9 mouse cellular contexts compared by ENCODE assay signal in genomic region chr11:115511121-115511520, GRCm38 (mm10). TPM values are rescaled to one million over a fixed set of nuclear protein-coding genes. Genes with fewer than 3 reads are reported as not detected.
DNase-seq lines count a peak whose midpoint lies in the region; ATAC-seq and TF ChIP-seq lines count a peak whose summit lies in the region.
"Had no signal": no experiment of that assay in that cellular context is flagged by ENCODE, and none has a peak within 500 bp of the region (broad histone marks: within the 10 kb centered on the region; RNA-seq: fewer than 3 reads in every experiment).

No protein-coding gene starts in this region.

- H3K36me3 ChIP-seq in G1E (replicated peaks) = peaks cover 48% of the 10 kb centered on the region
- no peaks in the 10 kb centered on the region for H3K36me3 ChIP-seq in hindbrain, embryonic 13.5 days
- H3K36me3 ChIP-seq in midbrain, embryonic 10.5 days = peaks cover 29% of the 10 kb centered on the region

- peak; percentile 25; the same call in 1 of the 2 replicates for ATAC-seq in G1E (ENCODE audit: extremely low read depth, insufficient number of reproducible peaks, low FRiP score, poor library complexity, severe bottlenecking)
- no peak for ATAC-seq in hindbrain, embryonic 13.5 days (ENCODE audit: low FRiP score)

- peak overlapping the region; percentile 29; the same call in 1 of the 2 replicates for H3K4me3 ChIP-seq in G1E (ENCODE audit: low read depth, low read length)
- H3K4me3 ChIP-seq in hindbrain, embryonic 13.5 days = peak overlapping the region; percentile 98
- peak overlapping the region; percentile 100 for H3K4me3 ChIP-seq in midbrain, embryonic 10.5 days

- 47% methylated on average over 2 of the region's 2 CpGs for WGBS in hindbrain, embryonic 13.5 days
- 76% methylated on average over 2 of the region's 2 CpGs for WGBS in midbrain, embryonic 10.5 days

- H3K9me3 ChIP-seq in G1E (replicated peaks) = no peaks in the 10 kb centered on the region
- H3K9me3 ChIP-seq in hindbrain, embryonic 13.5 days = no peaks in the 10 kb centered on the region
- no peaks in the 10 kb centered on the region for H3K9me3 ChIP-seq in midbrain, embryonic 10.5 days (replicated peaks)

- TF ChIP-seq CTCF in G1E (IDR thresholded peaks at IDR 0.05; ENCODE audit: low read depth, low read length) = no peak
- no peak for TF ChIP-seq CTCF in brain, embryonic 14.5 days (IDR thresholded peaks at IDR 0.05; ENCODE audit: borderline replicate concordance, extremely low read depth, insufficient read depth, insufficient read length)

- TF ChIP-seq POLR2A in brain, embryonic 14.5 days (IDR thresholded peaks at IDR 0.05; ENCODE audit: borderline replicate concordance, extremely low read depth, insufficient read depth, insufficient read length, poor library complexity, severe bottlenecking) = no peak

- peak overlapping the region; percentile 100 for H3K9ac ChIP-seq in hindbrain, embryonic 13.5 days

- H3K4me2 ChIP-seq in hindbrain, embryonic 13.5 days = peak overlapping the region; percentile 80

- no peaks in the 10 kb centered on the region for H3K27me3 ChIP-seq in G1E (ENCODE audit: insufficient read depth, low read length)
- no peaks in the 10 kb centered on the region for H3K27me3 ChIP-seq in hindbrain, embryonic 13.5 days
- no peaks in the 10 kb centered on the region for H3K27me3 ChIP-seq in midbrain, embryonic 10.5 days (ENCODE audit: low read depth, poor library complexity, severe bottlenecking)

- peaks cover 70% of the 10 kb centered on the region for H3K4me1 ChIP-seq in G1E (ENCODE audit: insufficient read depth, low read depth, low read length)
- peaks cover 66% of the 10 kb centered on the region for H3K4me1 ChIP-seq in hindbrain, embryonic 13.5 days (replicated peaks)
- H3K4me1 ChIP-seq in midbrain, embryonic 10.5 days = peaks cover 72% of the 10 kb centered on the region

- DNase-seq in G1E (ENCODE audit: low spot score) = peak; percentile 17
- DNase-seq in brain, embryonic 14.5 days (ENCODE audit: low read depth) = peak; percentile 14
- no peak for DNase-seq in midbrain, embryonic 10.5 days (ENCODE audit: low spot score)
- no peak for DNase-seq in cerebellum, postnatal 14 days
- no peak for DNase-seq in embryo, embryonic 10 days (ENCODE audit: low spot score)
- DNase-seq in lung, postnatal 25 days (ENCODE audit: low spot score) = no peak
- DNase-seq: kidney, postnatal 14 days; right cerebral cortex, postnatal 4 days had no signal

- 0 out of 2 replicates have a peak overlapping the region, but pooled peaks have one; percentile 92 for H3K27ac ChIP-seq in hindbrain, embryonic 13.5 days
- peak overlapping the region; percentile 33; the same call in 1 of the 2 replicates for H3K27ac ChIP-seq in midbrain, embryonic 10.5 days (replicated peaks)

RNA-seq across cellular contexts. Expression of gene Jpt1, which starts 3.1 kb away (rescaled TPM):
- total RNA-seq in G1E (2014; fragmentation: Nextera tagmentation) (172 and 222 TPM in 2 replicates), G1E (2017) (186 and 196 TPM in 2 replicates)
- polyA plus RNA-seq in G1E (2012) = 202 and 218 TPM in 2 replicates
- 1,229 and 1,645 TPM in 2 replicates for polyA plus RNA-seq in brain, embryonic 14.5 days (2012; rRNA removed)
- 1,452 and 1,454 TPM in 2 replicates for polyA plus RNA-seq in hindbrain, embryonic 13.5 days (2015; fragmentation: Nextera tagmentation; extraction: Ambion mirVana)
- 780 and 877 TPM in 2 replicates for polyA plus RNA-seq in midbrain, embryonic 10.5 days (2016; fragmentation: Nextera tagmentation; extraction: Ambion mirVana)

RNA-seq across cellular contexts. Expression of gene Nt5c, which starts 19.5 kb away (rescaled TPM):
- 43.7 and 47.1 TPM in 2 replicates for total RNA-seq in G1E (2014; fragmentation: Nextera tagmentation)
- 145 and 161 TPM in 2 replicates for total RNA-seq in G1E (2017)
- 67.4 and 118 TPM in 2 replicates for polyA plus RNA-seq in G1E (2012)
- 67.9 and 84.3 TPM in 2 replicates for polyA plus RNA-seq in brain, embryonic 14.5 days (2012; rRNA removed)
- 104 and 105 TPM in 2 replicates for polyA plus RNA-seq in hindbrain, embryonic 13.5 days (2015; fragmentation: Nextera tagmentation; extraction: Ambion mirVana)
- polyA plus RNA-seq in midbrain, embryonic 10.5 days (2016; fragmentation: Nextera tagmentation; extraction: Ambion mirVana) = 87.7 and 89.7 TPM in 2 replicates

RNA-seq across cellular contexts. Expression of gene Sumo2, which starts 25.0 kb away (rescaled TPM):
- 491 and 596 TPM in 2 replicates for total RNA-seq in G1E (2014; fragmentation: Nextera tagmentation)
- total RNA-seq in G1E (2017) = 642 and 699 TPM in 2 replicates
- 393 and 421 TPM in 2 replicates for polyA plus RNA-seq in G1E (2012)
- 702 and 773 TPM in 2 replicates for polyA plus RNA-seq in brain, embryonic 14.5 days (2012; rRNA removed)
- 1,174 and 1,182 TPM in 2 replicates for polyA plus RNA-seq in hindbrain, embryonic 13.5 days (2015; fragmentation: Nextera tagmentation; extraction: Ambion mirVana)
- polyA plus RNA-seq in midbrain, embryonic 10.5 days (2016; fragmentation: Nextera tagmentation; extraction: Ambion mirVana) = 1,440 and 1,519 TPM in 2 replicates

RNA-seq across cellular contexts. Expression of gene Armc7, which starts 35.7 kb away (rescaled TPM):
- total RNA-seq in G1E (2014; fragmentation: Nextera tagmentation) = 6.0 and 8.4 TPM in 2 replicates
- 5.9 and 7.8 TPM in 2 replicates for total RNA-seq in G1E (2017)
- 24.4 and 29.0 TPM in 2 replicates for polyA plus RNA-seq in G1E (2012)
- 12.4 and 15.1 TPM in 2 replicates for polyA plus RNA-seq in brain, embryonic 14.5 days (2012; rRNA removed)
- polyA plus RNA-seq in hindbrain, embryonic 13.5 days (2015; fragmentation: Nextera tagmentation; extraction: Ambion mirVana) = 16.9 and 18.0 TPM in 2 replicates
- 6.6 and 9.4 TPM in 2 replicates for polyA plus RNA-seq in midbrain, embryonic 10.5 days (2016; fragmentation: Nextera tagmentation; extraction: Ambion mirVana)

RNA-seq across cellular contexts. Expression of gene Slc16a5, which starts 48.8 kb away (rescaled TPM):
- total RNA-seq in G1E (2014; fragmentation: Nextera tagmentation) (not detected in 2 replicates), G1E (2017) (0.05 TPM in 1 of 2 replicates, not detected in the other)
- polyA plus RNA-seq in G1E (2012) = not detected in 2 replicates
- polyA plus RNA-seq in brain, embryonic 14.5 days (2012; rRNA removed) = not detected in 2 replicates
- 0.19 TPM in 1 of 2 replicates, not detected in the other for polyA plus RNA-seq in hindbrain, embryonic 13.5 days (2015; fragmentation: Nextera tagmentation; extraction: Ambion mirVana)
- polyA plus RNA-seq in midbrain, embryonic 10.5 days (2016; fragmentation: Nextera tagmentation; extraction: Ambion mirVana) = 0.11 and 0.17 TPM in 2 replicates

Comparison
In these comparisons a context has a peak if more than half of its experiments do, and no peak if none do; other contexts are left out.
1. DNase-seq: peak in G1E (single experiment) and brain, embryonic 14.5 days (single experiment); none in midbrain, embryonic 10.5 days (single experiment), cerebellum, postnatal 14 days (0 of 2), embryo, embryonic 10 days (single experiment) and lung, postnatal 25 days (single experiment).
2. H3K4me3 ChIP-seq: peak in every context shown above with its lines; median percentile 100 in midbrain, embryonic 10.5 days; 98 in hindbrain, embryonic 13.5 days; 29 in G1E.